Mouse (Mus musculus) splenic B cell, adult 2 months (primary cell): ENCODE data around the gene Tpd52l1.
A peak's percentile ranks its signal among the peaks of the same experiment; 100 is the strongest.
"Not testable (repeated sequence)": the region's sequence is repeated elsewhere in the genome, so short reads cannot be mapped to it uniquely, and the experiment has no call there.

Experiments used
- DNase-seq: peaks from one replicate; pipeline ENCODE4 v3.0.0-alpha.2; 2011; ENCODE audit warnings: low read depth, low spot score
- H3K27me3 ChIP-seq: 2 replicates; pipeline ENCODE4 v1.6.1; 2012; ENCODE audit warnings: mild to moderate bottlenecking, low read length, moderate library complexity, mixed read lengths; ENCODE audit not compliant: control insufficient read depth, poor library complexity, insufficient read depth, severe bottlenecking
- H3K36me3 ChIP-seq: 2 replicates; pipeline ENCODE4 v1.6.1; 2012; ENCODE audit warnings: mild to moderate bottlenecking, low read length, moderate library complexity, mixed read lengths; ENCODE audit not compliant: control insufficient read depth, poor library complexity, insufficient read depth, severe bottlenecking

Gene Tpd52l1

GRCm38 (mm10) chr10:31388566-31388965 is 57.2 kb downstream of the Tpd52l1 start:
- not testable (repeated sequence) for H3K27me3 ChIP-seq, DNase-seq, H3K36me3 ChIP-seq

GRCm38 (mm10) chr10:31370200-31370599 is 75.6 kb downstream of the Tpd52l1 start:
- not testable (repeated sequence) for H3K36me3 ChIP-seq, H3K27me3 ChIP-seq, DNase-seq

GRCm38 (mm10) chr10:31359749-31360148 is 86.0 kb downstream of the Tpd52l1 start:
- no peaks in the 10 kb centered on the region for H3K27me3 ChIP-seq
- DNase-seq, result no peak
- H3K36me3 ChIP-seq, result no peaks in the 10 kb centered on the region

- DNase-seq, result no peak
- Histone ChIP-seq H3K36me3 (no peaks in the 10 kb centered on the region), H3K27me3 (no peaks in the 10 kb centered on the region)
These were observed 90.8 kb downstream of the Tpd52l1 start for GRCm38 (mm10) chr10:31354886-31355461.

DNA sequence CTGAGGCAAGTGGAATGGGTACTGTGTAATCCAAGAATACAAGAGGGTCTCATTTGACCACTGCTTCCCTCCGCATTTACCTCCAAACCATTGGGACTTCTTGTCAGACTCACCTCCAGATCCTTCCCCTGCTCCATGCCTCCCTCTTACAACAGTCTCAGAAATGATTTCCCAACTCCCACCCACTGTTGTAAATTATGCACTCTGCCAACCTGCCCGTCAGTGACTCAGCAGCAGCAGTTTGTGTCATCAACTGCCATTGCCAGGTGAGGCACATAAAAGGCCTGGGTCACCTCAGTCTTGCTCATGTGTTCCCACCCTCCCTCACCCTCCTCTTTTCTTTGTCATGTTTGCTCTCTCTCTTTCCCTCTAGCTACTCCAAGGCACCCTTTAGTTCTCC is 91.6 kb downstream of the Tpd52l1 start:
- DNase-seq, result no peak
- Histone ChIP-seq H3K27me3 (no peaks in the 10 kb centered on the region), H3K36me3 (no peaks in the 10 kb centered on the region)

DNA sequence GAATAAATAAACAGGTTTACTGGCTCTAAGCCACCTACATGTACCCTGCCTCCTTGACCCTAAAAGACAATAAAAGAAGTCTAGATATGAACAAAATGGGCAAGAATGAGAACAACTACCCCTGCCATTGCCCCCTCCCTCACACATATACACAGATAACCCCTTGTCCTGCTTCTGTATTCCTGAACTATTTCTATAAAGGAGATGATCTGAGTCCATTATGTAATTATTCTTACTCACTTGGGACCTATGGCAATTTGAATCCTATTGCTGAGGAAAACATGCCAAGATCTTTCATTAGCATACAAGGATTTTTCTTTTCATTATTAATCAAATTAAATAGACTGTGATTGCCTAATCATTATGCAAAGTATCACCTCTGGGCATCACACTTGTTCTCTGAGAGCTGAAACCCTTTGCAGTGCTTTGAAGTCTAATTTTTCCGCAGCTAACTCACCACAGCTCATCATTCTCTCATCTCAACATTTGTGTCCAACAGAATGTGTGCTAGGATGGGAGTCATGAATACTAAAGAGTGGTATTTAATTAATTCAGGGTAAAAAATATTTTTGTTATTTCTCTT is 92.8 kb downstream of the Tpd52l1 start:
- DNase-seq, result no peak
- H3K36me3 ChIP-seq, result no peaks in the 10 kb centered on the region
- no peaks in the 10 kb centered on the region for H3K27me3 ChIP-seq

GRCm38 (mm10) chr10:31351056-31351455 is 94.7 kb downstream of the Tpd52l1 start:
- Histone ChIP-seq H3K36me3 (no peaks in the 10 kb centered on the region), H3K27me3 (no peaks in the 10 kb centered on the region)
- no peak for DNase-seq

- DNase-seq, result no peak
- Histone ChIP-seq H3K27me3 (no peaks in the 10 kb centered on the region), H3K36me3 (no peaks in the 10 kb centered on the region)
These were observed 99.4 kb downstream of the Tpd52l1 start for GRCm38 (mm10) chr10:31346401-31346800.

GRCm38 (mm10) chr10:31336432-31336831 is 109.3 kb downstream of the Tpd52l1 start:
- H3K36me3 ChIP-seq, result no peaks in the 10 kb centered on the region
- no peak for DNase-seq
- H3K27me3 ChIP-seq, result no peaks in the 10 kb centered on the region

- no peak for DNase-seq
- Histone ChIP-seq H3K36me3 (peaks cover 2% of the 10 kb centered on the region), H3K27me3 (no peaks in the 10 kb centered on the region)
These were observed 114.5 kb downstream of the Tpd52l1 start for GRCm38 (mm10) chr10:31331225-31331775.

- H3K36me3 ChIP-seq, result peaks cover 2% of the 10 kb centered on the region
- no peak for DNase-seq
- H3K27me3 ChIP-seq, result no peaks in the 10 kb centered on the region
These were observed 115.3 kb downstream of the Tpd52l1 start for GRCm38 (mm10) chr10:31330286-31330962.

GRCm38 (mm10) chr10:31329436-31329835 is 116.3 kb downstream of the Tpd52l1 start:
- peaks cover 5% of the 10 kb centered on the region for H3K36me3 ChIP-seq

DNA sequence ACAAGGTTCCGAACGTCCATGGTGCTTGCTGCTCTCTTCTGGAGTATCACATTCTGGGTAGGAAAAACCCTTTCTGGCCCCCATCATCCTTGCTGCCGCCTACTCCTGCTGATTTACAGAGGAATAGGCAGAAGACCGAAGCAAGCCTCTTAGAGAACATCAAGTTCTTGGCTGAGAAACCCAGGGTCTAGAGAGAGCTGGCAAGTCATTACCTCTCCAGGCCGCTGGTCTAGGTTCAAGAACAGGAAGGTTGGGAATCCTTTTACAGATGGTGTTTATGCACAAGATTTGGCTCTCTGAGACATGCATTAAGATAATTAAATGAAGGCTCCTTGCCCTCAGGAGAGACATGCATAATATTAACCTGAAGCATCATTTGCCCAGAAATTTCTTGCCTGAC is 127.3 kb downstream of the Tpd52l1 start:
- no peak for DNase-seq
- Histone ChIP-seq H3K36me3 (peaks cover 6% of the 10 kb centered on the region; the same call in 1 of the 2 replicates), H3K27me3 (no peaks in the 10 kb centered on the region)

More at GRCm38 (mm10) chr10:31329436-31329835, 116.3 kb downstream of the Tpd52l1 start:
- DNase-seq, result no peak
- no peaks in the 10 kb centered on the region for H3K27me3 ChIP-seq

- Histone ChIP-seq H3K27me3 (no peaks in the 10 kb centered on the region), H3K36me3 (no peaks in the 10 kb centered on the region; the same call in 1 of the 2 replicates)
- DNase-seq, result peak; percentile 93
These were observed 132.6 kb downstream of the Tpd52l1 start, which contains the start of gene Hddc2 for GRCm38 (mm10) chr10:31312865-31313848. TSS of gene Hddc2 (plus strand) at chr10:31313383.
